Mouse (Mus musculus) urinary bladder, adult 2 months (tissue): Measurements from ENCODE around the gene Ccdc120. TPM values are rescaled to one million over a fixed set of nuclear protein-coding genes. Genes with fewer than 3 reads are reported as not detected.

Source experiments
- DNase-seq: peaks from one replicate; pipeline ENCODE4 v3.0.0; 2022; ENCODE audit warnings: low spot score
- polyA plus RNA-seq: library from polyadenylated mRNA; depleted of rRNA; stranded (reverse); fragments of >200 nt; gene quantifications from 2 replicates; pipeline ENCODE4 v1.2.3, GENCODE M21; 2012; rRNA removed

Gene Ccdc120
- polyA plus RNA-seq: 16.9 and 17.2 TPM in 2 replicates

DNA sequence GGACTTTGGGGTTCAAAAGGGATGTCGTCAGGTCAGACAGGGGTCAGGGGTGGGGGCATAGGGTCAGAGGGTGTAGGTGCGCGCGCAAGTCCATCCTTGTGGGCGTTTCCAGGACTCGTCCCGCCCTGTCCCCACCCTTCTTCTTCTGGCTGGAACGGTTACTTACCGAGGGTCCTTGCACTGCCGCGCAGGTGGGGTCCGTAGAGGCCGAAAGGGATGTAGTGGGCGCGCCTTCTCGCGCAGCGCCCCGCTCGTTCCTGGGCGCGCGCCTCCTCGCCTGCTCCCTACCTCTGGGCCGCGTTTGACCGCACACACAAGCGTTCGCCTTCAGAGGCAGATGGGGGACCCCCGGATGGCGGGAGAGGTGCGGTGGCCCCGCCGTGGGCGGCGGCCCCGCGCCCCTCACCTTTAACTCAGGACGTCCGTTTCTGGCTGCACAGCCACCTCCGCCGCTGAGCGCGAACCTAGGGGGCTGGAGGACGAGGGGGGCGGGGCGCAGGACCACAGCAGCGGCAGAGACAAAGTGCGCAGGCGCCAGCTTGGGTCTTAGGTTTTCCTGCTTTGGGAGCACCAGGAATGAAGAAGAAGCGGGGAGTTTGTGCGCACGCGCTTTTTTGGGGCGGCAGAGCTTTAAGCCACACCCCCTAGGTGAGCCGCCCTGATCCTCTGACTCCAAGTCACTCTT lies at the start of gene Ccdc120:
TSS of gene Ccdc120 (minus strand) at position 474 of the 685 bp plus-strand sequence.
- no peak for DNase-seq

DNA sequence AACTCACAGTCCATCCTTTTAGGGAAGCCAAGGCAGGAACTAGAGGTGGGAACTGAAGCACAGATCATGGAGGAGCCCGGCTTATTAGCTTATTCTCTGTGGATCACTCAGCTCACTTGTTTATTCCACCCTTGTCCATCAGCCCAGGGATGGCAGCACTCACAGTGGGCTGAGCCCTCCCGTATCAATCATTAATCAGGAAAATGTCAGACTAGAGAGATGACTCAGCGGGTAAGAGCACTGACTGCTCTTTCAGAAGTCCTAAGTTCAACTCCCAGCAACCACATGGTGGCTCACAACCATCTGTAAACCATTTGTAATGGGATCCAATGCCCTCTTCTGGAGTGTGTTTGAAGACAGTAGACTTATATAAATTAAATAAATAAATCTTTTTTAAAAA lies 46.6 kb upstream of the Ccdc120 start:
- no peak for DNase-seq

DNA sequence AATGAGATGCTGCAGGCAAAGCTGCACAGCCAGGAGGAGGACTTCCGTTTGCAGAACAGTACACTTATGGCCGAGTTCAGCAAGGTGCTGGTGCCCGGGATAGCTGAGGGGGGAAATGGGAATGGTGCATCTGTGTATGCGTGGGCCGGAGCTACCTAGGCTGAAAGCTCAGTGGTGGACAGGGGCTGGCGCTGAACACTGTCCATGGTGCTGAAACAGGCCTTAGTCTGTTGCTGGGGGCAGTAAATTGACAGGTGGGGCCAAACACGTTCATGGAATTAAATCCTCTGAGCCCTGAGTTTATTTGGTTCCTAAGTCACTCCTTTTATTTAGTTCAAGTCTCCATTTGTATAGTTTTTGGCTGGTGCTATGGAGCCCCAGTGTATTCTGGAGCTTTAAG lies 44.3 kb upstream of the Ccdc120 start:
- no peak for DNase-seq

DNA sequence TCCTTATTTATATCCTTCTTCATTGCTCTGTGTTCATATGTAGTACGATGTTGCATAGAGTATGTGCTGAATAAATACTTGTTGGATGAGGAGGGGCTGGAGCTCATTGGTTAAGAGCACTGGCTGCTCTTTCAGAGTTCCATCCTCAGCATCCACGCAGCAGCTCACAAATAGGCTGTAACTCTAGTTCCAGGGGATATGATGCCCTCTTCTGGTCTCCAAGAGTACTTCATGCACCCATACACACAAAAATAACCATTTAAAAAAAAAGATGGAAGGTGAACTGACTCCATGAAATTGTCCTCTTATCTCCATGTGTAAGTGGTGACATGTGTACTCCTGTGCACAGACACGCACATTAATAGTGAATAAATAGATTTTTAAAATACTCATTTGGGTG lies 42.7 kb upstream of the Ccdc120 start:
- DNase-seq: no peak

DNA sequence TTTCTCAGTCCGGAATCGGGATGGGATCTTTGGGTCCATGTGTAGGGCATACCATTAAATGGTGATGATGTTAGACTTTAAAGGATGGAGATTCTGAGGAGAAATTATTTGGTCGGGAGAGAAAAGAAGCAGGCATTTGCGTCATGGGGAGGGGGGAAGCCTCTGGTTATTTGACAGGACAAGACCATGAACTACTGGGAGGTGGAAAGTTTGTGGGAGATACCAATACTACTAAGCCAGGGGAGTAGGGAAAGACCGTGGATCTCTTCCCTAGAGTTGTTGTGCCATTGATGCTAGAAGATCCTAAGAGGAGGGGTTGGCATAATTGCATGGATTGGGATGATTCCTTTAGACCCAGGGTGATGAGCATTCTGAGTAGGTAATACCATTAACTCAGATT lies 39.6 kb upstream of the Ccdc120 start:
- DNase-seq: no peak

DNA sequence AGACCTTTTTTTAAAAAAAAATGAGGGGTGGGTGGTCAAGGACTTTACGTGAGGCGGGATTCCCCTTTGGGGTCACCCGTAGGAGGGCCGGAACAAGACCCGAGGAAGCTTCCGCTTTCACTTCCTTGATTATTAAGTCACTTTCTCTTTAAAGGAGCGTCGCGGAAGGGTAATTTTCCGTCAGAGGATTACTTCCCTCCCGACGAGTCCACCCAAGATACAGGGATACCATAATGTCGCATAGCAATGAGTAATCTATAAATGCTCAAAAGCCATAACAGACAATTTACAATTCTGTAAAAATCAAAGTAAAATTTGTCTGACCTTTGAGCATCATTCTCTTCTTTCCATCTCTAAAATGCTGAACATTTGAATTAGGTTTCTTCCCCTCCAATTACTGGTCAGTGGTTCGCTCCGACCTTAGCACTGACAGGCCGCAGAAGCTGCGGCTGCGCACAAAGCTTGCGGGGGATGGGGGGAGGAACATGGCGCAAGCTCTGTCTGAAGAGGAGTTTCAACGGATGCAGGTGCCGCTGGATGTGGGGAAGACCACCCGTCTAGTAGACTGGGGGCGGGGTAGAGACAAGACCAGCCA lies 38.9 kb upstream of the Ccdc120 start, which contains the start of gene Gripap1:
TSS of gene Gripap1 (plus strand) at position 224 of the 595 bp plus-strand sequence.
- no peak for DNase-seq

DNA sequence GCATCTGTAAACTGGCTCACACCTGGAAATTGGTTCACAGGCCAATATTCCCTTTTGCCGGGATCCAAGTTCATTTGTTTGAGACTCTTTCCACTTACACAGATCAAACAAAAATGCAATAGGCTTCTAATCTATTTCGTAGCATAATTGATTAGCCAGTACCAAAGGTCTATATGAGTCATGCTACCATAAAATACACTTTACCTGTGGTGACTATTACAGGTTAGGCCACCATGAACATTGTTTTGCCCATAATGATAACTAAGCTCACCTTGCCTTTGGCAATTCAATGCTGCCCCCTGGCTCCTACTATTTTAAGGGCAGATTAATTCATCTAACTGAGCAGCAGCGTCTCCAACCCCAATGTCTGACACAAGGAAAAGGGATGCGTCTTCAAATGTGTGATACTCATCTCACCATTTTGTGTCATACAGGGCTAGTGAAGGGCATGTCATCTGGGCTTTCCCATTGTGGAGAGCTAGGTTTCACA lies 31.9 kb upstream of the Ccdc120 start:
- DNase-seq: no peak

DNA sequence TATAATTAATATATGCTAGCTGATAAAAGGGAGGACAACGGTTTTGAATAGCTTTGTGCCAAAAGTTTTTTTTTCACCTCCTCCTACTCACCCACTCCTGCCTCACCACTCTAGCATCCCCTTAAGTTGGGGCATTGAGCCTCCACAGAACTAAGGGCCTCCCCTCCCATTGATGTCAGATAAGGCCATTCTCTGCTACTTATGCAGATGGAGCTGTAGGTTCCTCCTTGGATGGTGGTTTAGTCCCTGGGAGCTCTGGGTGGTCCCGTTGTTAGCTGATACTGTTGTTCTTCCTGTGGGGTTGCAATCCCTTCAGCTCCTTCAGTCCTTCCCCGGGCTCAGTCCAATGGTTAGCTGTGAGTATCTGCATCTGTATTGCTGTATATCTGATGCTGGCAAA lies 28.6 kb upstream of the Ccdc120 start:
- no peak for DNase-seq

DNA sequence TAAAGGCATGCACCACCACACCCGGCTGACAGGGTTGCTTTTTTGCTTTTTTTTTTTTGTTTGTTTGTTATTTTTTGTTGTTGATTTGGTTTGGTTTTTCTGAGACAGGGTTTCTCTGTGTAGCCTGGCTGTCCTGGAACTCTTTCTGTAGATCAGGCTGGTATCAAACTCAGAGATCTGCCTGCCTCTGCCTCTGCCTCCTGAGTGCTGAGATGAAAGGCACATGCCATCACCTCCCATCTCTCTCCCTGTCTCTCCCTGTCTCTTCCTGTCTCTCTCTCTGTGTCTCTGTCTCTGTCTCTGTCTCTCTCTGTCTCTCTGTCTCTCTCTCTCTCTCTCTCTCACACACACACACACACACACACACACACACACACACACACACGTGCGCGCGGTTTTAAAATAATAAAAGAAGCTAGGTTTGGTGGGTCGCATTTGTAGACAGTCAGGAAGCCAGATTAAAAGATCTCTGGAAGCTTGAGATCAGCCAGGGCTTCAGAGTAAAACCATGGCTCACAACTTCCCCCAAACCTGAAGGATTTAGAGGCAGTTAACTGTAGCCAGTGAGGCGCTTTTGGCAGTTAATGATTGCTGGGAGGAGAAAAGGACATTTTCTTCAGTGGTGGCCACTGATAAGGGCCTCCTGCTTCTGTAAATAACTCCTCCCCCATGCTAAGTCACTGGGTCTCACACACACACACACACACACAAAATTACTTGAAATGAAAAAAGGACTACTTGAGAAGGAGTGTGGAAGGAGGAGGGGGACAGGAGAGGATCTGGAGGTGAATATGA lies 27.9 kb upstream of the Ccdc120 start:
- no peak for DNase-seq

DNA sequence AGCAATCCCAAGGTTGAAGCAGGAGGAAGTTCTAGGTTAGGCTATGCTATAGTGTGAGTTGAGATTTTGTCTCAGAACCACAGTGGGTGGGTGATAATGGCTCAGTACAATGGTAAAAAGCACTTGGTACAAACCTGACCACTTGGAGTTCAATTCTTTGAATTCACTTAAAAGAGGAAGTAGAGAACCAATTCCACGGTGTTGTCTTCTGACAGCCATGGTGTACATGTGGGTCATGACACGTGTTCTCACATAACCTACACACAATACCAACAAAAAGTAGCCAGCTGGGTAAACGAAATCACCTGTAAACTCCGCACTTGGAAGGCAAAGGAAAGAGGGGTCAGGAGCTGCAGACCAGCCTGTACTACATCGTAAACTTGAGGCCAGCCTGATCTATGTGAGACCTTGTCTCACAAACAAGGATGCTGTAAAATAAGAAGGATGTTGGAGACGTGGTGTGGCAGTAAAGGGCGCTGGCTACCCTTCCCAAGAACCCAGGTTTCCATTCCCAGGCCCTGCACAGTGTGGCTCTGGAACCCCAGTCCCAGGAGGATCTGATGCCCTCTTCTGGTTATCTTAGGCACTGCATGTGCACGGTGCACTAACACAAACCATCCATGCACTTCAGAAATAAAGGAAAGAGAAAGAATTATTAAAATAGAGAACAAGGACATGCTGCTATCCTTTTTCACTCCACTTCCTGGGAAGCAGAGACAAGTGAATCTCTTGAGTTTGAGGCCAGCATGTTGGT lies 25.8 kb upstream of the Ccdc120 start:
- DNase-seq: no peak

DNA sequence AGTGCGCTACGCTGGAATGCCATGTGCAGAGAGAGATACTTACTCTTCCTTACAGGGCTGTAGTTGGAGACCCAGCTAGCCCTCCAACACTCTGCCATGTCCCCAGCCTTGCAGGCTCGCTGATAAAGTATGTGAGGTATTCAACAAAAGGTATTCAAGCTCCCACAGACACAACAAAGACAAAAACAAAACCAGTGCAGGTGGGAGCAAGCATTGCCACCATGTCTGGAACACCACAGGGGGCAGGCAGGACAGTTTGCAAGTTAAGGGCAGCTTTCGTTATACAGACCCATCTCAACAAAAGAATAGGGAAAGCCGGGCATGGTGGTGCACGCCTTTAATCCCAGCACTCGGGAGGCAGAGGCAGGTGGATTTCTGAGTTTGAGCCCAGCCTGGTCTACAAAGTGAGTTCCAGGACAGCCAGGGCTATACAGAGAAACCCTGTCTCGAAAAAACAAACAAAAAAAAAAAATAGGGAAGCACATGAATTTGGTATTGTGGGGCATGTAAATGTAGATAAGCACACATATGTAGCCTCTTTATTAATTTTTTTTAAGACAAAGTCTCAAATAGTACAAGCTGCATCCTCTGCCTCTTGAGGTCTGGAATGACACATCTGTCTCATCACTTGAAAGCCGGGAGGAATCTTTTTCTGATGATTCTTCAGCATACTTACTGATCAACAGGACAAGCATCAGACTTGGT lies 24.9 kb upstream of the Ccdc120 start:
- no peak for DNase-seq

DNA sequence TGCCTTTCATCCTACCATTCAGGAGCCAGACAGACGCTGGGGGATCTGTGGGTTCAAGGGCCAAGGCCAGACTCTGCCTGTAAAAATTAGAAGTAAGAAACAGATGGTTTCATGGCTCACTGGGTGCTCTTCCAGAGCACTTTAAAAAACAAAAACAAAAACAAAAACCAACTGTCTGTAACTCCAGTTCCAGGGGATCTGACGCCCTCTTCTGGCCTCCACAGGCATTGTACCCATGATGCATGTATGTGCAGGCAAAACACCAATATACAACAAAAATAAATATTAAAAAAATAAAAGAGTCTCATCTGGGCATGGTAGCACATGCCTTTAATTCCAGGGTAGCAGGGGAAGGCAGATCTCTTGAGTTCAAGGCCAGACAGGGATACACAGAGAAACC lies 22.1 kb upstream of the Ccdc120 start:
- no peak for DNase-seq

DNA sequence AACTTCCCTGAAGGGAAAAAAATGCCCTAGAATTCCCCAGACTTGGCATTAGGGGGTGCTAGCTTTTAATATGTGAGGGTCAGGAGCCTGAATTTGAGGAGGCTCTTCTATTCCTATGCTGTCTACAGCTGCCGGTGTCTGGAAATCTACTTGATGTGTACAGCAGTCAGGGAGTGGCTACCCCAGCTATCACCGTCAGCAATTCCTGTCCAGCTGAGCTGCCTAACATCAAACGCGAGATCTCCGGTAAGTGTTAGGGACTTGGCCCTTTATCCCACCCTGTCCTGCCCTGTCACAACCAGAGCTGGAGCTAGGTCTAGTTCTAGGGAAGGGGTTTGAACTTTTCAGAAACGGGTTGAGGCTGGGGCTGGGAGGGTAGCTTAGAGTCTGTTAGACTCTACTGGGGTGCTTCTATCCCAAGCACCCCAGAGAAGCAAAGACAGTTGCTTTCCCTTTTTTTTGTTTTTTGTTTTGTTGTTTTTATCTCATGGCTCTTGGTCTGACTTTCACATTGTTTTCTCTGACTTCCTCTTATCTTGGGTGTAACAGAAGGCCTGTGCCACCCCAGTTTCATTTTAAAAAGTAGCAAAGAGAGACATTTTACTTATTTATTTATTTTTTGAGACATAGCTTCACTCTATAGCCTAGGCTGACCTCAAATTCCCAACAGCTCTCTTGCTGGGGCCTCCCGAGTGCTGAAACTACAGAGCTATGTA lies 18.8 kb upstream of the Ccdc120 start:
- no peak for DNase-seq

DNA sequence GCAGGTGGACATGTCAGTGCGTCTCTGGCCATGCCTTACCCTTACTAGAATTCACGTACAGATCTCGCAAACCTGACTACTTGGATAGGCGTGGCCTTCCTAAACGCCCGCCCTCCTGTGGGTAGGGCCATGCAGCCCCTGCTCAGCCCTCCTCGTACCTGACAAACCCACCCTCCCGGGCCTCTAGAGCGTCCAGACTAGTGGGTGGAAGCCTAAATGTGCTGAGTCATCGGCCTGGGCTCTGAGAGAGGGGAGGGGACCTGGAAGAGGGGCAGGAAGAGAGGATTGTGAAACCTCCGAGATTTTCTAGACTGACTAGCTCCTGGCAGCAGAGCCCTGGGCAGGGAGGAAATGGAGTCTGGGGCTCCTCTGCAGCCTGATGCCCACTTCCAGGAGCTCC lies 15.1 kb upstream of the Ccdc120 start:
- peak; percentile 37 for DNase-seq

DNA sequence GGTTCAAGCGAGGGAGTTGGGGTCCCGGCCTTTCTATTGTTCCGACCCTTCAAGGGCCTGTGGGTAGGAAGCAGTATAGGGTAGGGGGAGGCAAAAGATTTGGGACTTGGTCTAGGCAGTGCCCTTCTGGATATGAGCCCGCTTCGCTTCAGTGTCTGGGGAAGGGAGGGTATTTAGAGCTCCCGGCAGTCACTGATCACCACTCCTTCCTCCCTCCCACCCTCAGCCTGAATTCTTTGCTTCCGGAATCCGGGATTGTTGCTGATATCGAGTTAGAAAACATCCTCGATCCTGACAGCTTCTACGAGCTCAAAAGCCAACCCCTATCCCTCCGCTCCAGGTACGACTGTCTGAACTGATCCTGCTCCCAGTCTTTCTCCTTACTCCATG lies 14.6 kb upstream of the Ccdc120 start:
- no peak for DNase-seq

DNA sequence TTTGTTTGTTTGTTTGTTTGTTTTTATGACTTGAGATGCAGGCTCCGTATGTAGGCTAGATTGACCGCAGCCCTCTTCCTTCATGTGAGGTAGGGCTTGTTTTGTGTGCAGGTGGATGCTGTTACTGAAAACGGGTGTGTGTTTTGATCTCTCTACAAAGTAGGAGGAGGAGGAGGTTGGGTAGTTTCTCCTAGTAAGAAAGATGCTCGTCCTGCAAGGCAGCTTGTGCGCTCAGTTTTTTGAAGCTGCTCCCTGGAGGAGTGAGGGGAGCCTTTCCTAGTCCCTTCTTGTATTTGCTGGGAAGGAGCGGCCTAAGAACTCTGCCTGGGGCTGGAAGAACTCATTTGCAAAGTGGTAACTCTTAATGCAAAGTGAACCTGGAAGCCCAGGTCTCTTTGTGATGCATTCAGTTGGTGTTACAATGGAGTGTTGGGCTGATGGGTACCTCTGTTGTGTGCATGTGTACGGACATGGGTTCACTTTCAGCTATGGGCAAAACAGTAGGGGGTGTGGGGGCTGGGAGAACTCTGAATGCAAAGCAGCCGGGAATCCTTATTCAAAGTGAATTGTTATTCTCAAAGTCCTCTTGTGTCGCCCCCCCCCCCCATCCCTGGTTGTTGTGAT lies 14.1 kb upstream of the Ccdc120 start:
- no peak for DNase-seq

DNA sequence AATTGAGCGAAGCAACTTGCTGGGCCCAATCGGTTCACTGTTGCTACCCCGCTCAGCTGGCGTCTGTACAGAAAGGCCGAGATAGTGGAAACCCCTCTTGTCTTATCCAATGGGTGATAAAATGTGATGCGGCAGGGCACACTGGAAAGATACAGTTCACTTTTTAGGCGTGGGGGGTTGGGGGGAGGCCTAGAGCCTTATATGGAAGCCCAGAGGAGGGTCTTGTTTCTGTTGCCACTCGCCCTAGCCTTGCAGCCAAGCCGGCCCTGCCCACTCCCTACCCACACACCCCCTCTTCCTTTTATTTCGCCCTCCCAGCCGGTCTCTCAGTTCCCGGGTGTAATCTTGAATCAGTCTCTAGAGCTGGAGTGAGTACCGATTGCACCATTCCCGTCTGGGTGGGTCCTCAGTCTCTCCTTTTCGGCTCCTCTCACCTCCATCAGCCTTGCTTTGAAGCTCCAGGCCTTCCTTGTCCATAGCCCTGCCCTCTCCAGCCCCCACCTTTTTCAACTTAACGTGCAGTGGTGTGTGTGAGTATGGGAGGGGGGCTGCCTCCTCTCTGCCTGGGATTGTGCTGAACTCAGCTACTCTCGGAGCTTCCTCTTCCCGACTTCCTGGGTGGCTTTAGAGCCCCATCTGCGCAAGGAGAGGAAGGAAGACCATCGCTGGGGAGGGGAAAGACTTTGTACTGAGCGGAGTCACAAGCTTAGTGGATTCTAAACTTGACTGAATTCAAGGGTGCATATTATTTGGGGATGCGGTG lies 13.1 kb upstream of the Ccdc120 start:
- DNase-seq: no peak

DNA sequence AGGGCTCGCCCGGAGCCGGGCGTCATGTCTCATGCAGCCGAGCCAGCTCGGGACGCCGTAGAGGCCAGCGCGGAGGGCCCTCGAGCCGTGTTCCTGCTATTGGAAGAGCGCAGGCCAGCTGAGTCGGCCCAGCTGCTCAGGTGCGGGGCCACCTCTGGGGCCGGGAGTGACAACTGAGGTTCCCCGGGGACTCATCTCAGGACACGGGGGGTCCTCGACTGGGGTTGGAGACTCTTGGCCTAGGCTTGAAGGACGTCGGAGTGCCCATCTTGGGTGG lies 12.2 kb upstream of the Ccdc120 start:
- no peak for DNase-seq

DNA sequence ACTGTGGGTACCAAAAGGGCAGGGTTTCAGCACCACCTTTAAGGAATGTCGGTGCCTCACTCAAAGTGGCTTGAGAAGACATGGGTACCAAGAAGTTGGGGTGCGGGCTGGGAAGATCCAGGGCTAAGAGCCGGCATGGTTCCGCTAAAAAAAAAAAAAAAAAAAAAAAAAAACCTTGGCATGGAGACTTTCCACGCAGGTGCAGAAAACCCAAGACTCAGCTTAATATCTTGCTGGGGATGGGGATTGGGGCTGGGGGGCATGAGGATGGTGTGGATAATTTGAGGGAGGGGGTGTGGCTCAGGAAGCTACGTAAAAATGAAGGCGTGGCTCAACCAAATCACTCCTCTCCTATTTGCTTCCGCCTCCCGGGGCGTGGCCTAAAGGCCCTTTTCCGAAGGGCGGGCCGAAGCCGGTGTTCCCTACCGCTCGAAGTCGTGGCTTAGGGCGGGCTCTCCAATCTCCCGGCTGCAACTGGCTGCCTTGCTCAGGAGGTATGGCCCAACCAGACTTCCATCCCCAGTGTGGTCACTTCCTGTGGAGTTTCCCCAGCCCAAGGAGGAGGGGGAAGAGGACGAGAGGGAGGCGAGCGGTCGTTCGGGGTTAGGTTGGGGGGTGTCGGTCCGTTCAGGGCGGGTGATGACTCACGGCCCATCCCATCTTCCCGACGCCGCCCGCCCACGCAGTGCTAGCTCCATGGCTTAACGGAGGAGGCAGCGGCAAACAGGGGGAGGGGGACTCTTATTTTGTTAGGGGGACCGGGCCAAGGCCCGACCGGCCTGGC lies 11.6 kb upstream of the Ccdc120 start, which contains the start of gene Tfe3:
TSS of gene Tfe3 (plus strand) at position 424 of the 784 bp plus-strand sequence.
- DNase-seq: peak; percentile 57
